11 mouse cellular contexts compared by ENCODE assay signal in the genomic region with DNA sequence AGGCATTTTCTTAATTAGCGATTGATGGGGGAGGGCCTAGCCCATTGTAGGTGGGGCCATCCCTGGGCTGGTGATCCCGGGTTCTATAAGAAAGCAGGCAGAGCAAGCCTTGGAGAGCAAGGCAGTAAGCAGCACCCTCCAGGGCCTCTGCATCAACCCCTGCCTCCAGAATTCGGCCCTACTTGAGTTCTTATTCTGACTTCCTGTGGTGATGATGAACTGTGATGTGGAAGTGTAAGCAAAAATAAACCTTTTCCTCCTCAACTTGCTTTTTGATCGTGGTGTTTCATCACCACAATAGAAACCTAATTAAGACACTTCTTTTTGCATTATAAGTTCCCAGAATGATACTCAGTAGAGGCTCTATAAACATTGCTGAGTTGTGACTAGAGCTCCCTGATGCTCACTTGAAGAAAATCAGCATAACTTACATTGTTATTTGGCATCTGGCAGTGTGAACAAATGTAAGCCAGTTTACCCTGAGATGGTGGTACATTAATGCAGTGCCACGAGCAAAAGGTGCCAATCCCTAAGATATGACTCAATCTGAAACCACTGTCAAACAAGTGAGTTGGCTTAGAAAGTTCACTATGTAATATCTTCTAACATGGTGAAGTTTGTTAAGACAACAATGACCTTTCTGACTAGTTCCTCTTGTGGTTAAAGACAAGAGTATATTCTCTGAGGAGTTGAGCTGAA.
DNase-seq lines count a peak whose midpoint lies in the region; ATAC-seq and TF ChIP-seq lines count a peak whose summit lies in the region.
"Had no signal": no experiment of that assay in that cellular context is flagged by ENCODE, and none has a peak within 500 bp of the region (broad histone marks: within the 10 kb centered on the region; RNA-seq: fewer than 3 reads in every experiment).

No protein-coding gene starts in this region.

- in situ Hi-C loops in Patski (cut with MboI; ENCODE audit: low pct_unique_long_range_greater_than_20kb), result no loop called here

- H3K27me3 ChIP-seq in neural tube, embryonic 12.5 days (replicated peaks), result no peaks in the 10 kb centered on the region
- no peaks in the 10 kb centered on the region for H3K27me3 ChIP-seq in Patski
- no peaks in the 10 kb centered on the region for H3K27me3 ChIP-seq in stomach, embryonic 16.5 days (ENCODE audit: control insufficient read depth, insufficient read depth, low read length)
- H3K27me3 ChIP-seq: forebrain, embryonic 13.5 days; liver, embryonic 13.5 days had no signal

- POLR2A ChIA-PET in Patski (lab: Charles Lee), result no interaction called here

- no peak overlapping the region for H3K4me3 ChIP-seq in neural tube, embryonic 12.5 days
- no peak overlapping the region for H3K4me3 ChIP-seq in stomach, embryonic 16.5 days (replicated peaks; ENCODE audit: low read length)
- H3K4me3 ChIP-seq: forebrain, embryonic 13.5 days; liver, embryonic 13.5 days had no signal

- no peak overlapping the region for H3K4me2 ChIP-seq in neural tube, embryonic 12.5 days (replicated peaks)
- no peak overlapping the region for H3K4me2 ChIP-seq in stomach, embryonic 16.5 days (ENCODE audit: low read depth, low read length)
- H3K4me2 ChIP-seq: forebrain, embryonic 13.5 days; liver, embryonic 13.5 days had no signal

- TF ChIP-seq CTCF in Patski (IDR thresholded peaks at IDR 0.05), result no peak

- H3K36me3 ChIP-seq in neural tube, embryonic 12.5 days, result no peaks in the 10 kb centered on the region
- H3K36me3 ChIP-seq in stomach, embryonic 16.5 days (ENCODE audit: control insufficient read depth, insufficient read depth, low read length), result no peaks in the 10 kb centered on the region
- H3K36me3 ChIP-seq: liver, embryonic 13.5 days had no signal

- CTCF ChIA-PET in Patski (lab: Charles Lee), result interaction anchor here (0.8 to 5.6 kb wide), 3 partner anchors 12 to 21 kb away, joined by 3 to 30 read pairs (median 3); no protein-coding TSS in a partner anchor

- WGBS in neural tube, embryonic 12.5 days, result 83% methylated on average over 5 of the region's 5 CpGs
- 69% methylated on average over 5 of the region's 5 CpGs for WGBS in stomach, embryonic 16.5 days

- no peak overlapping the region for H3K27ac ChIP-seq in neural tube, embryonic 12.5 days
- peak overlapping the region; percentile 90 for H3K27ac ChIP-seq in stomach, embryonic 16.5 days (ENCODE audit: low read length)
- H3K27ac ChIP-seq: forebrain, embryonic 13.5 days; liver, embryonic 13.5 days had no signal

- peak; percentile 19; the same call in 1 of the 2 replicates for ATAC-seq in neural tube, embryonic 12.5 days (ENCODE audit: low FRiP score, low read depth)
- peak; percentile 21 for ATAC-seq in Patski
- no peak for ATAC-seq in stomach, embryonic 16.5 days (ENCODE audit: insufficient read depth, low FRiP score)
- ATAC-seq: forebrain, embryonic 13.5 days had no signal

- no peaks in the 10 kb centered on the region for H3K9me3 ChIP-seq in neural tube, embryonic 12.5 days
- H3K9me3 ChIP-seq in stomach, embryonic 16.5 days (replicated peaks; ENCODE audit: control insufficient read depth, low read length), result no peaks in the 10 kb centered on the region
- H3K9me3 ChIP-seq: forebrain, embryonic 13.5 days; liver, embryonic 13.5 days had no signal

- H3K9ac ChIP-seq in neural tube, embryonic 12.5 days, result no peak overlapping the region
- H3K9ac ChIP-seq in stomach, embryonic 16.5 days (ENCODE audit: low read length), result no peak overlapping the region
- H3K9ac ChIP-seq: forebrain, embryonic 13.5 days; liver, embryonic 13.5 days had no signal

- no peaks in the 10 kb centered on the region for H3K4me1 ChIP-seq in neural tube, embryonic 12.5 days
- H3K4me1 ChIP-seq in stomach, embryonic 16.5 days (ENCODE audit: control insufficient read depth, insufficient read depth, low read length), result peaks cover 22% of the 10 kb centered on the region
- H3K4me1 ChIP-seq: forebrain, embryonic 13.5 days; liver, embryonic 13.5 days had no signal

- DNase-seq in neural tube, embryonic 10.5 days (ENCODE audit: extremely low spot score, low spot score), result no peak
- no peak for DNase-seq in Patski (ENCODE audit: low read depth, low spot score)
- DNase-seq in kidney, postnatal 14 days, result peak; percentile 22
- DNase-seq in testis, postnatal 14 days (ENCODE audit: low spot score), result no peak
- no peak for DNase-seq in adrenal gland, adult 2 months
- DNase-seq: heart, postnatal 4 days; layer of hippocampus, postnatal 36 days; liver, embryonic 13.5 days had no signal
